Mouse (Mus musculus): ENCODE measurements around the gene Grik4.
"Not testable (repeated sequence)": the region's sequence is repeated elsewhere in the genome, so short reads cannot be mapped to it uniquely, and the experiment has no call there.

Grik4 gene

GRCm38 (mm10) chr9:42797276-42797675 is 147.0 kb downstream of the Grik4 start:
- no peak for DNase-seq (ENCODE audit: low spot score in 2 of 2)

GRCm38 (mm10) chr9:42795881-42796280 is 148.4 kb downstream of the Grik4 start:
- DNase-seq (ENCODE audit: low spot score in 2 of 2) = no peak

- DNase-seq (ENCODE audit: low spot score in 2 of 2) = no peak
These were observed 150.3 kb downstream of the Grik4 start for GRCm38 (mm10) chr9:42794006-42794405.

GRCm38 (mm10) chr9:42793581-42793980 is 150.7 kb downstream of the Grik4 start:
- DNase-seq (ENCODE audit: low spot score in 2 of 2) = no peak

- no peak for DNase-seq (ENCODE audit: low spot score in 2 of 2)
These were observed 151.9 kb downstream of the Grik4 start for GRCm38 (mm10) chr9:42792381-42792780.

GRCm38 (mm10) chr9:42791779-42792178 is 152.5 kb downstream of the Grik4 start:
- DNase-seq (ENCODE audit: low spot score in 2 of 2) = no peak

- no peak for DNase-seq (ENCODE audit: low spot score in 2 of 2)
These were observed 152.9 kb downstream of the Grik4 start for GRCm38 (mm10) chr9:42791346-42791745.

- DNase-seq (ENCODE audit: low spot score in 2 of 2) = peak in 1 of 2 experiments; percentile 20
These were observed 155.8 kb downstream of the Grik4 start for GRCm38 (mm10) chr9:42788471-42788870.

GRCm38 (mm10) chr9:42786882-42787281 is 157.4 kb downstream of the Grik4 start:
- DNase-seq (ENCODE audit: low spot score in 2 of 2) = no peak

GRCm38 (mm10) chr9:42786286-42786685 is 158.0 kb downstream of the Grik4 start:
- no peak for DNase-seq (ENCODE audit: low spot score in 2 of 2)

GRCm38 (mm10) chr9:42785173-42785830 is 159.0 kb downstream of the Grik4 start:
- no peak for DNase-seq (ENCODE audit: low spot score in 2 of 2)

GRCm38 (mm10) chr9:42783248-42783903 is 160.9 kb downstream of the Grik4 start:
- no peak for DNase-seq (ENCODE audit: low spot score in 2 of 2)

- DNase-seq (ENCODE audit: low spot score in 2 of 2) = not testable (repeated sequence)
These were observed 165.6 kb downstream of the Grik4 start for GRCm38 (mm10) chr9:42778471-42779263.

GRCm38 (mm10) chr9:42777913-42778312 is 166.4 kb downstream of the Grik4 start:
- DNase-seq (ENCODE audit: low spot score in 2 of 2) = no peak

- no peak for DNase-seq (ENCODE audit: low spot score in 2 of 2)
These were observed 167.5 kb downstream of the Grik4 start for GRCm38 (mm10) chr9:42776804-42777203.

- no peak for DNase-seq (ENCODE audit: low spot score in 2 of 2)
These were observed 179.3 kb downstream of the Grik4 start for GRCm38 (mm10) chr9:42764823-42765560.

- no peak for DNase-seq (ENCODE audit: low spot score in 2 of 2)
These were observed 185.5 kb downstream of the Grik4 start for GRCm38 (mm10) chr9:42758682-42759205.

GRCm38 (mm10) chr9:42757012-42757640 is 187.2 kb downstream of the Grik4 start:
- DNase-seq (ENCODE audit: low spot score in 2 of 2) = no peak

- DNase-seq (ENCODE audit: low spot score in 2 of 2) = no peak
These were observed 189.6 kb downstream of the Grik4 start for GRCm38 (mm10) chr9:42754699-42755098.

GRCm38 (mm10) chr9:42751160-42751559 is 193.1 kb downstream of the Grik4 start:
- no peak for DNase-seq (ENCODE audit: low spot score in 2 of 2)

GRCm38 (mm10) chr9:42750176-42750575 is 194.1 kb downstream of the Grik4 start:
- no peak for DNase-seq (ENCODE audit: low spot score in 2 of 2)
